Mouse (Mus musculus): ENCODE measurements around the gene Tpte. TPM values are rescaled to one million over a fixed set of nuclear protein-coding genes. Genes with fewer than 3 reads are reported as not detected.

The Tpte gene
- total RNA-seq, 2 experiments from 2014 or later = not detected

DNA sequence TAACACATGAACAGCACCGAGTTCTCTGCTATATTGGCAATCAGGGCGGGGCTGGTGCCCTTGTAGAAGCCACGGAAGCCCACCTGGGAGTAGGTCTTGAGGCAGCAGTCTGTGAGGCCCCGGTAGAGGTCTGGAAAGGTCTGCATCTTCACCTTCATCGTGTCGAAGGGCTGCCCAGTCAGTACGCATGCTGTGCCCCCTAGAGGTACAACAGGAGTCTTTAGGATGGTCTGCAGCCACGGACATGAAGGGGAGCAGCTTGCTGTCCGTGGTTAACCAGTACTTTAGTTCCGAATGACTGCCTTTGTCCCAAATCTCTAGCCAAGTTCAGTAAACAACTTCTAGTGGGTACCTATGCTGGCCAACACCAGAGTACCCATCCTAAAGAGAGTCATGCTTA lies 106.6 kb downstream of the Tpte start:
- TF ChIP-seq CTCF (conservative IDR thresholded peaks at IDR 0.05) = 0 out of 2 replicates have a peak, but pooled peaks have one; percentile 15
- DNase-seq (ENCODE audit: low spot score in 2 of 2) = no peak
- no peak overlapping the region for H3K27ac ChIP-seq
- H3K4me3 ChIP-seq = no peak overlapping the region

DNA sequence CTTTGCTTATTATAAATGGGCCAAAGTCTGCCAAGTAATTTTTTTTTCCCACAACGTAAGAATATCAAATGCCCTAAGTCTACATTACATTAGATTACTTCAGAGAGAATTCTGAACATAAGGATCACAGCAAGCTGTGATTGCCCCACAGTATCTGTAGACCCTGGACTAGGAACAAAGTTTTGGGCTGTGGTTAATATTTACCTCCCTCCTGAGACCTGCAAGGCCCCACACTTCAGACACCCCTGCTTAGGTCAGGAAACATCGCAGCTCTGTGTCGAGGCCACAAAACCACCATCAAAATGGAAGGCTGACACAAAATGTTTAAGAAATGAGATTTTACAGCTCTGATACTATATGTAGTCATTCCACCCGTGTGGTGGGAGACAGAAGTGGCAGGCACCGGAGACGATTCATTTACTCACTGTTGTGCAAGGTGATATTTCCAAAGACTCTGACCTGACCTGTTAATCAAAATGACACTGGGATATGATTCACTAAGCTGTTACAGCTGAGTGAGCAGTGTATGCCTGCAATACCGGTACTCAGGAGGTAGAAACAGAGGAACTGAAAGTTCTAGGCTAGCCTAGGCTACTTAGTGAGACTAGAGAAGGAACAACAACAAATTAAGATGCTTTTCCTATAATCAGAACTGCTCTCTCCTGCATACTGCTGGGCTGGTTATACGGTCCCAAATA lies 107.7 kb downstream of the Tpte start:
- no peak for DNase-seq (ENCODE audit: low spot score in 2 of 2)
- H3K27ac ChIP-seq = no peak overlapping the region
- H3K4me3 ChIP-seq = no peak overlapping the region
- TF ChIP-seq CTCF (conservative IDR thresholded peaks at IDR 0.05) = no peak

DNA sequence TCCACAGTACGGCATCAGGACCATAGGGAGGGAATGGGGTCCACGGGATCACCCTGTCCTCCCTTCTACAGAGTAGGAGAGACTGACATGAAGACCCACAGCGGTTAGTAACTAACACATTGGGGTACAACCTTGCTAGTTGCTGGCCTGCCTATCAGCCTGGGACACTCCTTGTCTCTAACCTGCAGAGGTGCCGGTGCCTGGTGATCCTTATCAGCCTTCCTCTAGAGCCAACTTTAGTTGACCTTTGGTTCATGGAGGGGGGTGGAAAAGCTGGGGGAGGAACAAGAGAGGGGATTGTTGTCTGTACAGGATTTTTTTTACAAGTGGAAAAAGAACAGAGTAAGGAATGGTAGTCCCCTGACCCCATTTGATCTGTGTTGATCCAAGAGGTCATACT lies 111.2 kb downstream of the Tpte start:
- DNase-seq (ENCODE audit: low spot score in 2 of 2) = no peak
- Histone ChIP-seq H3K4me3 (no peak overlapping the region), H3K27ac (no peak overlapping the region)
- no peak for TF ChIP-seq CTCF (conservative IDR thresholded peaks at IDR 0.05)

- TF ChIP-seq CTCF (conservative IDR thresholded peaks at IDR 0.05) = no peak
- H3K4me3 ChIP-seq = no peak overlapping the region
- no peak for DNase-seq (ENCODE audit: low spot score in 2 of 2)
- no peak overlapping the region for H3K27ac ChIP-seq
These were observed 112.0 kb downstream of the Tpte start for GRCm38 (mm10) chr8:22395256-22395655.

DNA sequence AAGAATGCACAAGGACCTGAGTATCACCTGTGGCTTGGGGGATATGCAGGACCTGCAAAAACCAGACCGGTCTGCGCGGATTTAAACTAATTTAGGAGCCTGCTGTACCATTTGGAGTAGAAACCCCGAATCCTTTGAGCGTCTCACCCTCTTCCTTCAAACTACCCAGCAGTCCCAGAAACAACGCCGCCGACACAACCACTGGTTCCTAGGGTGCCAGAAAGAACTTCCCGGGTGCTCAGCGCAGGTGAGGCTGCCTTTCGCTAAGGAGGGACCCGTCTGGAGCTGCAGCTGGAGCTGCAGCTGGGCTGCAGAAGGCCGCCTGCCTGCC lies 114.5 kb downstream of the Tpte start:
- DNase-seq (ENCODE audit: low spot score in 2 of 2) = no peak
- TF ChIP-seq CTCF (conservative IDR thresholded peaks at IDR 0.05) = no peak
- Histone ChIP-seq H3K4me3 (peak overlapping the region; percentile 55), H3K27ac (peak overlapping the region; percentile 95)

DNA sequence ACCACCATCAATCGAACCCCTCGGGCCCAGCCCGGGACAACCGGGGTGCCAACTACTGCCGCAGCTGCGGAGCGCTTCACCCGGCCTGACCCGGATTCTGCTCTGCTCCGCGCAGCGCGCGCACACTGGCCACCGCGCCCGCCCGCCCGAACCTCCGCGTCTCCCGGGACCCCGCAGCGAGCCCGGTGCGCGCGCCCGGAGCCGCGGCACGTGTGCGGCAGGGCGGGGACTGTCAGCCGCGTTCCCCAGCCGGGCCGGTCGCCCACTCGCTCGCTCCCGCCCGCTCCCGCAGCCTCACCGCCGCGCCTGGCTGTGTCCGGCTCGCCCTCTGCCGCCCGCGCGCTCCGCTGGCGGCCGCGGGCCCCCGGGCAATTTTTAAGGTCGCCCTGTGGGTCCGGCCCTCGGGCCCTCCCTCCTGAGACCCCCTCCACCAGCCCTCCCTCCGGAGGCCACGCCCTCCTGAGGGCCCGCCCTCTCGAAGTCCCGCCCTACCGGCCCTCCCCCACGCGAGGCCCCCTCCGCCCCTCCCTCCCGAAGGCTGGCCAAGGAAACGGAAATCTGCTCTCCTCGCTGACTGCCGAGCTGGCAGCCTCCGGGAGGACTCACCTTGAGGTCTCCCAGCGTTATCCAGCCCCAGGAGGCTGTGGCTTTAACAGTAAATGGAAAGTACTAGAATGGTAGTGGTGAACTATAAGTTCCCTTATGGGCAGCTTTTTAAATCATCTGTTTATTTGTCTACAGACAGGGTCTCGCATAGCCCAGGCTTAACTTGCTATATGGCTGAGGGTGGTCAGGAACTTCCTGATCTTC lies 115.1 kb downstream of the Tpte start, which contains the start of gene Slc25a15:
Gene Slc25a15, minus strand, starts transcription at position 456 of the 810 bp plus-strand sequence.
- no peak for TF ChIP-seq CTCF (conservative IDR thresholded peaks at IDR 0.05)
- peak within 1 kb of the TSS; percentile 95 for H3K27ac ChIP-seq
- H3K4me3 ChIP-seq = peak within 1 kb of the TSS; percentile 55
- DNase-seq (ENCODE audit: low spot score in 2 of 2) = peak; percentile 83 to 84

DNA sequence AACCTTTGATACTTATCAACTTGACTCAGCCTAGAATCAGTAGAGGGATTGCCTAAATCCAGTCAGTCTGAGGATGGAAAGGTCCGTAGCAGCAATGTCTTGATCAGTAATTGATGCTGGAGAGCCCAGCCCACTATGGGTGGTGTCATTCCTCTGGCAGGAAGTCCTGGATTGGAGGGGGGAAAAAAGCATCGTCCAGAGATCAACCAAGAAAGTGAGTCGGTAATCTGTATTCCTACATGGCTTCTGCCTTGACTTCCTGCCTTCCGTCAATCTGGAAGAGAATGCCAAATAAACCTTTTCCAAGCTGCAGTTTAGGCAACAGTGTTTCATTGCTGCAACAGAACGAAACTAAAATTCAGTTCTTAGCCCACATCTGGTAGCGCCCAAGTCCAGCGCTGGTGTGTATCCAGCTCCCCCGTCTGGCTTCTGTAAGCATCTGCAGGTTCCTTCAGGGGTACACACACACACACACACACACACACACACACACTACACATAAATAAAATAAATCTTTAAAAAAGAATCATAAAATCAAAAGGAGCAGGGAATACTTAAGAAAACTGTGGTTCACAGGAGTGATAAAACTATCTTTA lies 116.1 kb downstream of the Tpte start:
- H3K27ac ChIP-seq = peak overlapping the region; percentile 95; the same call in 1 of the 2 replicates
- TF ChIP-seq CTCF (conservative IDR thresholded peaks at IDR 0.05) = no peak
- peak overlapping the region; percentile 55 for H3K4me3 ChIP-seq
- DNase-seq (ENCODE audit: low spot score in 2 of 2) = no peak

GRCm38 (mm10) chr8:22400593-22400992 lies 117.4 kb downstream of the Tpte start:
- no peak overlapping the region for H3K27ac ChIP-seq
- no peak for TF ChIP-seq CTCF (conservative IDR thresholded peaks at IDR 0.05)
- H3K4me3 ChIP-seq = no peak overlapping the region
- no peak for DNase-seq (ENCODE audit: low spot score in 2 of 2)

GRCm38 (mm10) chr8:22403235-22403634 lies 120.0 kb downstream of the Tpte start:
- TF ChIP-seq CTCF (conservative IDR thresholded peaks at IDR 0.05) = no peak

DNA sequence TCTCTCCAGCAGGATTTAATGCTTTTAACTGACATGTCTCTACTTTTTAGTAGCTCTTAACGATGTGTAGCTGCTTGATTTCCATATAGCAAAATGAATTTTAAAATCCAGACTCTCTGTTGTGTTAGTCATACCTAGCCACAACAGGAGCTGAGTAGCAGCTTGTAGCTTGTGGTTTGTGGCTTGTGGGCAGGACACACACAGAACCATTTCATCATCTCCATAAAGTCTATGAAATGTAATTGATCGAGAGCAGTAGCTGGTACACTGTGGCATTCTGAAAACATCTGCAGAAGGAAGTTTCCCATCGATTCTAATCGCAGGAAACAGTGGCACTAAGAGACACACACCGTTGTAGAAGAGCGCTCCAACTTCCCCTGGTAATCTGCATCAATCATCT lies 122.5 kb downstream of the Tpte start:
- no peak for TF ChIP-seq CTCF (conservative IDR thresholded peaks at IDR 0.05)
- no peak overlapping the region for H3K27ac ChIP-seq
- H3K4me3 ChIP-seq = no peak overlapping the region
- no peak for DNase-seq (ENCODE audit: low spot score in 2 of 2)

More at GRCm38 (mm10) chr8:22403235-22403634, 120.0 kb downstream of the Tpte start:
- Histone ChIP-seq H3K4me3 (no peak overlapping the region), H3K27ac (no peak overlapping the region)
- no peak for DNase-seq (ENCODE audit: low spot score in 2 of 2)

DNA sequence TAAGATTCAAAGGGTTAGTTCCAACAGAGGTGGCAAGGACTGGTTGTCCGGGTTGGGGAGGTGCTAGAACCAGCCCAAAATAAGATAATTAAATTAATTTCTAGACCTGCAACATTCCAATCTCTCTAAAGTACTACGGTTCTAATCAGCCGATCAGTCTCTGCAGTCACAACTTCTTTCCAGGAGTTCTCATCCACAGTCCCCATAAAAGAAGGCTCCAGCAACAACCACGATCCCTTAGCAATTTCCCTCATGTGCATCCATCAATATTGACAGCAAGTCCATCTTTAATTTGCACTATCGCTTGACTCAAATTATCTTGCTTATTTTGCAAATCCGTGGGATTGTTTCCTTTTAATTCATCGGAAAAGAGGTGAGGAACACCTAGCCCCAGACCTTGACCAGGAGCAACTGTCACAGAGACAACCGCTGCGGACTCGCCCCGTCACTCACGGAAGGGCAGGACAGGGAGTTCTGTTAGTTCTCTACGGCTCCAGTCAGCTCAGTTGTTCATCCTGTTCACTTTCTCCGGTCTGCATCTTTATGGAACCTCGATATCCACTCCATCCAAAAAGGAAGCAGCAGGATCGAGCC lies 127.5 kb downstream of the Tpte start:
- Histone ChIP-seq H3K27ac (peak overlapping the region; percentile 93), H3K4me3 (peak overlapping the region; percentile 76)
- no peak for DNase-seq (ENCODE audit: low spot score in 2 of 2)
- no peak for TF ChIP-seq CTCF (conservative IDR thresholded peaks at IDR 0.05)

- TF ChIP-seq CTCF (conservative IDR thresholded peaks at IDR 0.05) = 0 out of 2 replicates have a peak, but pooled peaks have one; percentile 12
- Histone ChIP-seq H3K4me3 (peak within 1 kb of the TSS; percentile 76), H3K27ac (peak within 1 kb of the TSS; percentile 93)
- DNase-seq (ENCODE audit: low spot score in 2 of 2) = peak; percentile 89
These were observed 128.1 kb downstream of the Tpte start, which contains the start of gene Mrps31 for GRCm38 (mm10) chr8:22411282-22411702. Mrps31 (plus strand) TSS chr8:22411361.

- H3K27ac ChIP-seq = peak overlapping the region; percentile 93
- DNase-seq (ENCODE audit: low spot score in 2 of 2) = no peak
- peak overlapping the region; percentile 76 for H3K4me3 ChIP-seq
- no peak for TF ChIP-seq CTCF (conservative IDR thresholded peaks at IDR 0.05)
These were observed 128.7 kb downstream of the Tpte start for GRCm38 (mm10) chr8:22411971-22412370.

Other genes with a start within 250 kb of the Tpte start
- gene Atp7b, start 223.1 kb upstream of the Tpte start, total RNA-seq (2021) = 1 to 10 TPM; 2.3 to 2.4 TPM
- gene Alg11, start 222.7 kb upstream of the Tpte start, total RNA-seq (2021) = 10 to 100 TPM; 34.7 to 42.0 TPM
- gene Nek5, start 158.4 kb upstream of the Tpte start, total RNA-seq (2021) = under 1 TPM in 1 of 2 experiments, not detected in 1; 0.61 TPM
- 1 to 10 TPM; 2.5 to 2.7 TPM for gene Nek3, start 117.0 kb upstream of the Tpte start, total RNA-seq (2021)
- 1 to 10 TPM in 1 of 2 experiments, under 1 TPM in 1; 0.61 to 1.0 TPM for gene Ckap2, start 97.6 kb upstream of the Tpte start, total RNA-seq (2021)
- gene Vps36, start 90.6 kb upstream of the Tpte start, total RNA-seq (2021) = 10 to 100 TPM; 25.2 to 26.0 TPM
- gene Thsd1, start 56.1 kb upstream of the Tpte start, total RNA-seq (2021) = 1 to 10 TPM; 3.0 to 3.4 TPM
- 10 to 100 TPM in 1 of 2 experiments, 1 to 10 TPM in 1; 9.7 to 12.3 TPM for gene Slc25a15, start 115.2 kb downstream of the Tpte start, total RNA-seq (2021)
- 10 to 100 TPM; 23.5 to 23.6 TPM for gene Mrps31, start 127.9 kb downstream of the Tpte start, total RNA-seq (2021)

All from layer of hippocampus, adult 2 months (tissue).